Mouse (Mus musculus) induced T-regulatory cell, adult 2 months (primary cell): ENCODE measurements at regions not wholly inside any gene's neighbourhood (a gene's known extent, or its start where the extent isn't known, plus 50 kb on each side); places are given as distances from the start of the nearest gene placed in this dataset.
"Not testable (repeated sequence)": the region's sequence is repeated elsewhere in the genome, so short reads cannot be mapped to it uniquely, and the experiment has no call there.

ENCODE experiments used
- DNase-seq: peaks from one replicate; pipeline ENCODE4 v3.0.0-alpha.2; 2012; ENCODE audit warnings: low read depth

DNA sequence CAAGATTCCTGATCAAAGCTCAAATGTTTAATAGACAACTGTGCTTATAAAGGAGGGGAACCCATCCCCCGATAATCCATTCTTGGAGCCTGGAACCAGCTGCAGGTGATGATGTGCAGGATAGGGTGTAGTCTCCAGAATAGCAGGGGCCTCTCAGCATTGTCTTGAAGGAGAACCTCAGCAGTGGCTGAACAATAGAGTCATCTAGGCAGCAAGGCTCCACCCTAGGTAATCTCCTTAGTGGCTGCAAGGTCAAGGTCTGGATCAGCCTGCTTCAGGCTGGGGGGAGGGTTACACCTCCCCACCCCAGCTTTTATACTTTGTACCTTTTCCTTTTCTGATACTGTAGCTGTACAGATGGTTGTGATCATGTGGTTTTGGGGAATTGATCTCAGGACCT is 116.8 kb upstream of the Mettl4 start:
- no peak for DNase-seq

DNA sequence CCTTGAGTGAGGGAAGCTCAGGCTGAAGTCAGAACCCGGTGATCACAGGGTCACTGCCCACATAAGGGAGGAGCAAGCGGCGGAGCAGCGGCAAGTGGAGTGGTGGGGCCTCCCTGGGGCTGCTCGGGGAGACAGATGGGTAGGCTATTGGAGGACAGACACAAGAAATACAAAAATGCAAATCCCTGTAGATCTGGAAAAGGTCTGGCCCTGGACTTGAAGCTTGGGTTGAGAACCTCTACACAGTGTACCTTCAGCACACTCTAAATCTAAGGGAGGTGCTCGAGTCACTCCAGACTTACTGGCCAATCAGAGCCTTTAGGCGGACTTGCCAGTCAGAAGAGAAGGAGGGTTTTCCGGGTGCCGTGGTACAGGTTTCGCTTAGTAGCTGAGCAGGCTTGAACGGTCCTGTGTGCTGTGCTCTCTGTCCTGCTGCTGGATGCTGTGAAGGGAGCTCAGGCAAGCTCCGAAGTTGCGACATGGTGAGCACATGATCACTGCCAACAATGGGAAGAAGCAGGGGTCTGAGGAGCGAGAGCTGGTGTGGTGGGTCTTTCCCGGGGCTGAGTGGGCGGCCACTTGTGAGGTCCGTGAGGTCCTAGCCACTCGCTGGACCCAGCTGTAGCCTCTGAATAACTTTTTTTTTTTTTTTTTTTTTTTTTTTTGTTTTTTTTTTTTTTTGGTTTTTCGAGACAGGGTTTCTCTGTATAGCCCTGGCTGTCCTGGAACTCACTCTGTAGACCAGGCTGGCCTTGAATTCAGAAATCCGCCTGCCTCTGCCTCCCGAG is 114.9 kb upstream of the Mettl4 start:
- DNase-seq: peak; percentile 90

DNA sequence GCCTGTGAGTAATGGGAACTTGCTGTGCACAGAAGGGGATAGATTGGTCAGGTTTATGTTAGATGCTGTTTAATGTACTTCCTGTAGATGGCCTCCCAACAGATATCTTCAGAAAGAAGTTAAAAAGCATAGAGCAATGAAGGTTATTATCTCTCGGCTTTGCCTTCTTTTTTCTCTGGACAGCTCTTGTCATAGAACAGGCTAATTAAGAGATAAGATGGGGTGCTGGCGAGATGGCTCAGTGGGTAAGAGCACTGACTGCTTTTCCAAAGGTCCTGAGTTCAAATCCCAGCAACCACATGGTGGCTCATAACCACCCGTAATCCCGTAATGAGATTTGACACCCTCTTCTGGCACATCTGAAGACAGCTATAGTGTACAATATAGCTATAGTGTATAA is 104.9 kb upstream of the Mettl4 start:
- not testable (repeated sequence) for DNase-seq

DNA sequence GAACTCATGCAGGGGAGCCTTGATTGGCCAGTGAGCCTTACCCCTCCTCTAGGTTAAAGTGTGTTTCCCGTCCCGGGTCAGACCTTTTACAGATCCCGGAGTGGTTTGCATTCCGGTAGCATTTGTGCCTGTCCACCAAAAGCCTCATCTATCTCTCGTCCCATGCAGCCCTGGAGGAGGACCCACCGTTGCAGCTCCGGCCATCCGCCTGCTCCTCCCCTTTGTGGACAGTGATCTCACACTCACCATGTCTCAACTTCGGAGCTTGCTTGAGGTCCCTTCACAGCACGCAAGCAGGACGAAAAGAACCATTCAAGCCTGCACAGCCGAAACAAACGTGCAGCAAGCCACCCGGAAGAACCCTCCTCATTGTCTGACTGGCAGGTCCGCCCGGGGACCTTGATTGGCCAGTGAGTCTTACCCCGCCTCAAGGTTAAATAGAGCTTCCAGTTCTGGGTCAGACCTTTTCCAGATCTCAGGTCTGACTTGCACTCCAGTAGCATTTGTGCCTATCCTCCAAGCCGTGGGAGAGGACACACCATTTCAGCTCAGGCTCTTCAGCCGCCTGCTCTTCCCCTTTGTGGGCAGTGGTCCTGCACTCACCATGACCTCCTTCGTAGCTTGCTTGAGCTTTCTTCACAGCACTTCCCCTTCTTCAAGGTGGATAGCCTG is 84.8 kb upstream of the Mettl4 start:
- DNase-seq: peak; percentile 86

DNA sequence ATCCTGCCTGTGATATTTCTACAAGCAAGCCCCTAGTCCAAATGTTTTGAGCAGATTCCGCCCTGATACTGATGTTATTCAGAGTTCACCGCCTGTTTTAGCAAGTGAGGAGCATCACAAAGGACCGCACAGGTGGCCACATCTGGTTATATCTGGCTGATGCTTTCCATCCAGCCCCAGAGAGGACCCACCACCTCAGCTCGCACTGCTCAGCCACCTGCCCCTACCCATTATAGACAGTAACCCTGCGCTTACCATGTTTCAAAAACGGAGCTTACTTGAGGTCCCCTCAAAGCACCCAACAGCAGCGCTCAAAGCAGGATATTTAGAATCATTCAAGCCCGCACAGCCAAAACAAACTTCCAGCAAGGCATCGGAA is 84.2 kb upstream of the Mettl4 start:
- not testable (repeated sequence) for DNase-seq

DNA sequence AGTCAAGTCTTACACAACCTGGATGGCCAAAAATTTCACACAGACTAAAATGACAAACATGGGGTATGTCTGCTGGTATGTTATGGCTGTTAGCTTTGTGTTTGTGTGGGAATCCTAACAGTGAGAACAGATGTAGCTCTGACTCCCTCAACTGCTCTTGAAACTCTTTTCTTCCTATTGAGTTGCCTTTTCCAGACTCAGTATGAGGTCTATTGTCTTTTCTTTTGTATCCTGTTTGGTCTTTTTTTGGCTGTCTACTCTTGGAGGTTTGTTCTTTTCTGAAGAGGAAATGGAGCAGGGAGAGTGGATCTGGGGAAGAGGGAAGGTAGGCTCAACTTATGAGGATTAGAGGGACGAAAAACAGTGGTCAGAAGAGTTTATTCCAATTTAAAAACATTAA is 76.6 kb upstream of the Mettl4 start:
- DNase-seq: not testable (repeated sequence)

DNA sequence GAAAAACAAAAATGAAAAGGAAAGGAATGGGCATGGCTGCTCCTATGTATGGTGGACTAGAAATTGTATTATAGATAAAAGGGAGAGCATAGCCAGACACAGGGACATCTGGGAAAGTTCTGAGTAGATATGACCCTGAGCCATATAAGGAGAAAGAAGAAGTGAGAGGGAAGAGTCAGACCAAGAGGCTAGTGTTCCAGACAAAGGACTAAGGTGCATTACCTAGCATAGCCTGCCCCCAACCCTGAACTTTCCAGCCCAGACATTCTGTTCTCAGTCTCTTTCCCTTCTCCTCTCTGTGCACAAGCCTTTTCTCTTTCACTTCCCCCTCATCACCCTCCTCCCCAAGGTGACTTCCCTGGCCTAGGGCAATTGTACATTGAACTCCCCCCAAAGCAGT is 58.9 kb upstream of the Mettl4 start:
- DNase-seq: no peak
